Mouse (Mus musculus) ES-E14 (cell line): ENCODE measurements around the gene Ecm1.

Experiments
- CHD2 ChIP-seq: IDR thresholded peaks from 2 replicates; pipeline ENCODE4 v1.6.1; 2014; ENCODE audit warnings: mild to moderate bottlenecking, low read depth, low read length, inconsistent platforms
- HCFC1 ChIP-seq: IDR thresholded peaks from 2 replicates; pipeline ENCODE4 v1.6.1; 2012; ENCODE audit warnings: low read length, inconsistent platforms, borderline replicate concordance; ENCODE audit not compliant: insufficient read depth
- MAFK ChIP-seq: IDR thresholded peaks from 2 replicates; pipeline ENCODE4 v1.6.1; 2014; ENCODE audit warnings: mild to moderate bottlenecking, low read depth, low read length, inconsistent platforms; ENCODE audit not compliant: insufficient read depth
- ZNF384 ChIP-seq: IDR thresholded peaks from 2 replicates; pipeline ENCODE4 v1.6.1; 2012; ENCODE audit warnings: low read depth, low read length, inconsistent platforms

DNA sequence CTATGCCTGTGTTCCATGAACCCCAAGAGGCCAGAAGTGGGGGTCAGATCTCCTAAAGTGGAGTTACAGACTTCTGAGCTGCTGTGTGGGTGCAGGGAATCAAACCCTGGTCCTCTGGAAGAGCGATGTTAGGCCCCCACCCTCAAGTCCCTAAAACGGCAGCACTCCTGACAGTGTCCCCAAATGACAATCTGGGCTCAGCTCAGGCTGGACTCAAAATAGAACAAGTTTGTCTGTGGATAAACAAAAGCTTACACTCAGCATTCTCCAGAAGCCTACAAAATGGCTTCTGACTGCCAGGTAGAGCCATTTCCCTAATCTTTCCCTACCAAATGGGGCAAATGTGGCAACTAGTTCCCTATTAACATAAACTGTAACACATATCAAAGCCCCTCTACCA is 38.3 kb downstream of the Ecm1 start:
- TF ChIP-seq CHD2 (no peak), HCFC1 (no peak), MAFK (no peak), ZNF384 (no peak)
